Mouse (Mus musculus): Measurements from ENCODE around the gene Clec3a. TPM values are rescaled to one million over a fixed set of nuclear protein-coding genes. Genes with fewer than 3 reads are reported as not detected.

Gene Clec3a
- polyA plus RNA-seq (2014; fragmentation: Nextera tagmentation; extraction: Ambion mirVana): 0.62 and 0.63 TPM in 2 replicates

DNA sequence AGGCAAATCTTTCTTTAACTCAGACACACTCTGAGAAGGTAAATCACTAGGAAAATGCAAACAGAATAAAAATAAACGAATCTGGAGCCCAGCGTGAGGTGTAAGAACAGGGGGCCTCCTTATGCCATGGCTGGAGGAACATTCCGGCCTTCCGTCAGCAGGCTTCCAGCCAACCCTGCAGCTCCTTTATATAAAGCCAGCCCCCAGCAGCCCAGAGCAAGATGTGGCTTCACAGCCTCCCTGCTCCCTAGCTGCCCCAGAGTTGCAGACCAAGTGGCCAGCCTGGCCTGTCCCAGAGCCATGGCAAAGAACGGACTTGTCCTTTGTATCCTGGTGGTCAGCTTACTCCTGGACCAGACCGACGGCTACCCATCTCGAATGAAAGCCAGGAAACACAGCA is at the start of gene Clec3a:
Gene Clec3a (plus strand): TSS at position 301 of the 400 bp plus-strand sequence.
- Histone ChIP-seq H3K4me1 (ENCODE audit: control insufficient read depth, insufficient read depth, low read length) (no peaks in the 10 kb centered on the region), H3K9ac (replicated peaks; ENCODE audit: low read depth, low read length) (no peak within 1 kb of the TSS), H3K27ac (ENCODE audit: low read length) (no peak within 1 kb of the TSS), H3K4me2 (replicated peaks; ENCODE audit: low read depth, low read length) (no peak within 1 kb of the TSS), H3K9me3 (ENCODE audit: control insufficient read depth, low read depth, low read length) (no peaks in the 10 kb centered on the region), H3K36me3 (ENCODE audit: control insufficient read depth, insufficient read depth, low read length) (no peaks in the 10 kb centered on the region), H3K4me3 (ENCODE audit: low read depth, low read length) (no peak within 1 kb of the TSS), H3K27me3 (ENCODE audit: control insufficient read depth, insufficient read depth, low read length) (no peaks in the 10 kb centered on the region)
- ATAC-seq (ENCODE audit: insufficient number of reproducible peaks, insufficient read depth, low FRiP score, low read depth): no peak
- WGBS: 74% methylated on average over 8 of the region's 8 CpGs

DNA sequence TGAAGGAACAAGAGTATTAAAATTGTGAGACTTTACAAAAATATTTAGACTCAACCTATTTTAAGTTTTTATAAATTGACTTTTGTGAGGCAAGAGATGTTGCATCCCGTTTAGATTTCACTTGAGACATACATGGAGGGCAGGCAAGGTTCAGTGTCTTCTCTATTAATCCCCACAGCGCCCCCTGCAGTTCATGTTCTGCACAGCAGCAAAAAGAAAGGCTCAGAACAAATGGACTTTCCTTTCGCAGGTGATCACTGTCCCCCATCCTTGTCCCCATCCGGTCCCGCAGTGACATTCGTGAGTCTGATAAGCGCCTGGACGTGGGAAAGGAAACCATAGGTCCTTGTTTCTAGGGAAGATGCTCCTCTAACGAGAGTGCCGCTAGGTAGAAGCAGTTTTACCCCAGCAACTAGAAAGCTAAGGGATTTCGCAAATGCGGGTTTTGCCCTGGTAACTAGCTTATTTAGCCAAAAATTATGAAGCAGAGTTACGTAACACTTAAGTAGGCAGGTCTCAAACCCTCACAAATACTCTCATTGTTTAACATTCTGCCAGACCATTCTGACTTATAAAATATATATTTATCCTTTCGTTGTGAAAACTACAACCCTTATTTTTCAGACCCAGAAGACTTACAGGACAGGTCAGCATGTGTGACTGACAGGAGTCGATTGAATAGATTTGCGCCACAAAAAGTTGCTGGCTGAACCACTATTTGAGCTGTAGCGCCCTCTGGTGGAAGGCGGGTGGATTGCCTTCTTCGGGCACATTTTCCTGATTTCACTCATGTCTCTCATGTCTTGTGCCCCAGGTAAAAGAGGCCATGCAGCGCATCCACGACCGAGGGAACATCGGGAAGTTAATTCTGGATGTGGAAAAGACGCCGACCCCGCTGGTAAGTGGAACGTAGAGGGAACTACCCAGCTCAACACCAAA is 48.6 kb upstream of the Clec3a start:
- Histone ChIP-seq H3K36me3 (ENCODE audit: control insufficient read depth, insufficient read depth, low read length) (no peaks in the 10 kb centered on the region), H3K4me2 (replicated peaks; ENCODE audit: low read depth, low read length) (peak overlapping the region; percentile 10; the same call in 1 of the 2 replicates), H3K4me3 (ENCODE audit: low read depth, low read length) (no peak overlapping the region), H3K4me1 (ENCODE audit: control insufficient read depth, insufficient read depth, low read length) (no peaks in the 10 kb centered on the region), H3K9me3 (ENCODE audit: control insufficient read depth, low read depth, low read length) (no peaks in the 10 kb centered on the region), H3K9ac (replicated peaks; ENCODE audit: low read depth, low read length) (no peak overlapping the region), H3K27me3 (ENCODE audit: control insufficient read depth, insufficient read depth, low read length) (no peaks in the 10 kb centered on the region), H3K27ac (ENCODE audit: low read length) (no peak overlapping the region)
- 35% methylated on average over 27 of the region's 27 CpGs for WGBS
- no peak for ATAC-seq (ENCODE audit: insufficient number of reproducible peaks, insufficient read depth, low FRiP score, low read depth)

GRCm38 (mm10) chr8:114374390-114374789 is 43.5 kb upstream of the Clec3a start:
- Histone ChIP-seq H3K4me3 (ENCODE audit: low read depth, low read length) (no peak overlapping the region), H3K4me1 (ENCODE audit: control insufficient read depth, insufficient read depth, low read length) (no peaks in the 10 kb centered on the region), H3K27me3 (ENCODE audit: control insufficient read depth, insufficient read depth, low read length) (no peaks in the 10 kb centered on the region), H3K4me2 (replicated peaks; ENCODE audit: low read depth, low read length) (no peak overlapping the region), H3K36me3 (ENCODE audit: control insufficient read depth, insufficient read depth, low read length) (no peaks in the 10 kb centered on the region), H3K9ac (replicated peaks; ENCODE audit: low read depth, low read length) (no peak overlapping the region), H3K27ac (ENCODE audit: low read length) (no peak overlapping the region), H3K9me3 (ENCODE audit: control insufficient read depth, low read depth, low read length) (no peaks in the 10 kb centered on the region)
- WGBS: 77% methylated on average over 6 of the region's 6 CpGs
- ATAC-seq (ENCODE audit: insufficient number of reproducible peaks, insufficient read depth, low FRiP score, low read depth): no peak

- H3K4me2 ChIP-seq (replicated peaks; ENCODE audit: low read depth, low read length): no peak overlapping the region
- no peaks in the 10 kb centered on the region for H3K4me1 ChIP-seq (ENCODE audit: control insufficient read depth, insufficient read depth, low read length)
- no peak overlapping the region for H3K9ac ChIP-seq (replicated peaks; ENCODE audit: low read depth, low read length)
- H3K9me3 ChIP-seq (ENCODE audit: control insufficient read depth, low read depth, low read length): no peaks in the 10 kb centered on the region
- no peak overlapping the region for H3K27ac ChIP-seq (ENCODE audit: low read length)
- no peak for ATAC-seq (ENCODE audit: insufficient number of reproducible peaks, insufficient read depth, low FRiP score, low read depth)
- H3K4me3 ChIP-seq (ENCODE audit: low read depth, low read length): no peak overlapping the region
- H3K27me3 ChIP-seq (ENCODE audit: control insufficient read depth, insufficient read depth, low read length): no peaks in the 10 kb centered on the region
- WGBS: 90% methylated on average over 3 of the region's 3 CpGs
- H3K36me3 ChIP-seq (ENCODE audit: control insufficient read depth, insufficient read depth, low read length): no peaks in the 10 kb centered on the region
These were observed 33.7 kb upstream of the Clec3a start for GRCm38 (mm10) chr8:114384189-114384588.

DNA sequence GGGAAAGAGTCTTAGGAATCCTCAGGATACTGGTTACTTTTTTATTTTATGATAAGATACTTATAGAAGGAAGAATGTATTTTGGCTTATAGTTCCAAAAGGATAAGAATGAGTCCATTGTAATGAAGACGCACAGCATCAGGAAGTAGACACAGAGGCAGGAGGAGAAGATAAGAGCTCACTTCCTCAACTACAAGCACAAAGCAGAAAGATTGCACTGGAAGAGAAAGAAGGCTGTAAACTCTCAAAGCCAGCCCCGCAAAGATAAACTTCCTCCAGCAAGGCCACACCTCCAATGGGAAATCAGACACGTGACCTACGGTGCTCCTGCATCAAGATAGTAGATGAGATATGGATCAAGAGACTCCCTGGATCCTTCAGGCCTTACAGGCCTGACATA is 30.4 kb upstream of the Clec3a start:
- H3K36me3 ChIP-seq (ENCODE audit: control insufficient read depth, insufficient read depth, low read length): no peaks in the 10 kb centered on the region
- H3K27ac ChIP-seq (ENCODE audit: low read length): no peak overlapping the region
- no peaks in the 10 kb centered on the region for H3K27me3 ChIP-seq (ENCODE audit: control insufficient read depth, insufficient read depth, low read length)
- no peak overlapping the region for H3K9ac ChIP-seq (replicated peaks; ENCODE audit: low read depth, low read length)
- H3K4me2 ChIP-seq (replicated peaks; ENCODE audit: low read depth, low read length): no peak overlapping the region
- no peak for ATAC-seq (ENCODE audit: insufficient number of reproducible peaks, insufficient read depth, low FRiP score, low read depth)
- H3K4me1 ChIP-seq (ENCODE audit: control insufficient read depth, insufficient read depth, low read length): no peaks in the 10 kb centered on the region
- WGBS: 62% methylated on average over 4 of the region's 4 CpGs
- H3K4me3 ChIP-seq (ENCODE audit: low read depth, low read length): no peak overlapping the region
- H3K9me3 ChIP-seq (ENCODE audit: control insufficient read depth, low read depth, low read length): no peaks in the 10 kb centered on the region

- H3K27ac ChIP-seq (ENCODE audit: low read length): no peak overlapping the region
- no peak overlapping the region for H3K4me2 ChIP-seq (replicated peaks; ENCODE audit: low read depth, low read length)
- no peak for ATAC-seq (ENCODE audit: insufficient number of reproducible peaks, insufficient read depth, low FRiP score, low read depth)
- H3K4me3 ChIP-seq (ENCODE audit: low read depth, low read length): no peak overlapping the region
- no peaks in the 10 kb centered on the region for H3K27me3 ChIP-seq (ENCODE audit: control insufficient read depth, insufficient read depth, low read length)
- 88% methylated on average over 11 of the region's 13 CpGs for WGBS
- no peaks in the 10 kb centered on the region for H3K9me3 ChIP-seq (ENCODE audit: control insufficient read depth, low read depth, low read length)
- H3K4me1 ChIP-seq (ENCODE audit: control insufficient read depth, insufficient read depth, low read length): no peaks in the 10 kb centered on the region
- H3K9ac ChIP-seq (replicated peaks; ENCODE audit: low read depth, low read length): no peak overlapping the region
- no peaks in the 10 kb centered on the region for H3K36me3 ChIP-seq (ENCODE audit: control insufficient read depth, insufficient read depth, low read length)
These were observed 27.2 kb upstream of the Clec3a start for GRCm38 (mm10) chr8:114390465-114391254.

DNA sequence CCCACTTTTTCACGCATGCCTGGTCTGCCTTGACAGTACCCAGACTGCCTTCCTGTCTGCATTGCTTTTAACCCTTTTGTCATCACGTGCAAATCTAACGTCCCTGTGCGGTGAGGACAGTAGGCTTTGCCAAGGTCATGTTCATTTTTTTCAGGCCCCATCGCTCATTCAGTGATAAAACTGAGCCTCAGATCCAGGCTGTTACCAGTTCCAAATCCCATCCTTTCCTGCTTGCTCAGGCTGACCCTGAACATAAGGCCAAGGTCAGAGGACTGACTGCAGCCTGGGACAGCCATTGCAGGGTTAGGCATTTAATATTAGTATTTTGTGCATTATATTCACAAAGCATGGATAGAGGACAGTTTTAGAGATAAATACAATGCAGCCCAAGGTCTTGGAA is 19.6 kb upstream of the Clec3a start:
- H3K4me1 ChIP-seq (ENCODE audit: control insufficient read depth, insufficient read depth, low read length): no peaks in the 10 kb centered on the region
- WGBS: 87% methylated on average over 5 of the region's 5 CpGs
- no peak overlapping the region for H3K4me3 ChIP-seq (ENCODE audit: low read depth, low read length)
- no peak for ATAC-seq (ENCODE audit: insufficient number of reproducible peaks, insufficient read depth, low FRiP score, low read depth)
- no peaks in the 10 kb centered on the region for H3K36me3 ChIP-seq (ENCODE audit: control insufficient read depth, insufficient read depth, low read length)
- no peaks in the 10 kb centered on the region for H3K27me3 ChIP-seq (ENCODE audit: control insufficient read depth, insufficient read depth, low read length)
- no peak overlapping the region for H3K4me2 ChIP-seq (replicated peaks; ENCODE audit: low read depth, low read length)
- no peaks in the 10 kb centered on the region for H3K9me3 ChIP-seq (ENCODE audit: control insufficient read depth, low read depth, low read length)
- H3K9ac ChIP-seq (replicated peaks; ENCODE audit: low read depth, low read length): no peak overlapping the region
- no peak overlapping the region for H3K27ac ChIP-seq (ENCODE audit: low read length)

- Histone ChIP-seq H3K4me1 (ENCODE audit: control insufficient read depth, insufficient read depth, low read length) (no peaks in the 10 kb centered on the region), H3K4me3 (ENCODE audit: low read depth, low read length) (no peak overlapping the region), H3K27ac (ENCODE audit: low read length) (no peak overlapping the region), H3K27me3 (ENCODE audit: control insufficient read depth, insufficient read depth, low read length) (no peaks in the 10 kb centered on the region), H3K4me2 (replicated peaks; ENCODE audit: low read depth, low read length) (no peak overlapping the region), H3K9me3 (ENCODE audit: control insufficient read depth, low read depth, low read length) (no peaks in the 10 kb centered on the region), H3K36me3 (ENCODE audit: control insufficient read depth, insufficient read depth, low read length) (no peaks in the 10 kb centered on the region), H3K9ac (replicated peaks; ENCODE audit: low read depth, low read length) (no peak overlapping the region)
- WGBS: 92% methylated on average over 5 of the region's 5 CpGs
- no peak for ATAC-seq (ENCODE audit: insufficient number of reproducible peaks, insufficient read depth, low FRiP score, low read depth)
These were observed 18.6 kb upstream of the Clec3a start for GRCm38 (mm10) chr8:114399273-114399672.
